23 mouse cellular contexts compared by ENCODE assay signal in genomic region chr1:88486336-88486735, GRCm38 (mm10). TPM values are rescaled to one million over a fixed set of nuclear protein-coding genes. Genes with fewer than 3 reads are reported as not detected.
"Had no signal": no experiment of that assay in that cellular context is flagged by ENCODE, and none has a peak within 500 bp of the region (broad histone marks: within the 10 kb centered on the region; RNA-seq: fewer than 3 reads in every experiment).

No protein-coding gene starts in this region.

- H3K4me2 ChIP-seq: limb, embryonic 15.5 days; lung, embryonic 14.5 days; midbrain, embryonic 12.5 days; neural tube, embryonic 13.5 days had no signal

- H3K4me1 ChIP-seq: midbrain, embryonic 12.5 days had no signal

- H3K9me3 ChIP-seq: limb, embryonic 15.5 days; midbrain, embryonic 12.5 days; neural tube, embryonic 13.5 days had no signal

- ATAC-seq: intestine, embryonic 16.5 days; midbrain, embryonic 16.5 days had no signal

- H3K36me3 ChIP-seq: limb, embryonic 15.5 days; midbrain, embryonic 12.5 days; neural tube, embryonic 13.5 days had no signal

- DNase-seq: kidney, adult 2 months; kidney, postnatal 36 days; layer of hippocampus, adult 9-11 months; layer of hippocampus, postnatal 36 days; lung, embryonic 14.5 days; lung, postnatal 10 days; retina, postnatal 1 day; right cerebral cortex, postnatal 4 days; spleen, adult 18-20 months; thymus, adult 2 months; thymus, postnatal 25 days had no signal

- H3K27me3 ChIP-seq: limb, embryonic 15.5 days; neural tube, embryonic 13.5 days had no signal

- H3K4me3 ChIP-seq: limb, embryonic 15.5 days; megakaryocyte, embryonic 14.5 days; midbrain, embryonic 12.5 days; neural tube, embryonic 13.5 days had no signal

- H3K9ac ChIP-seq: limb, embryonic 15.5 days; lung, embryonic 14.5 days; midbrain, embryonic 12.5 days; neural tube, embryonic 13.5 days had no signal

- H3K27ac ChIP-seq: limb, embryonic 15.5 days; macrophage; midbrain, embryonic 12.5 days; neural tube, embryonic 13.5 days had no signal

RNA-seq across cellular contexts. Expression of gene Glrp1, which starts 23.5 kb away (rescaled TPM):
- total RNA-seq: layer of hippocampus, adult 18-20 months; layer of hippocampus, postnatal 36 days; left cerebral cortex, postnatal 25 days had no signal
- polyA plus RNA-seq: intestine, embryonic 16.5 days; kidney, adult 2 months; kidney, embryonic 16.5 days; limb, embryonic 15.5 days; midbrain, embryonic 12.5 days; midbrain, embryonic 16.5 days; neural tube, embryonic 13.5 days; stomach, embryonic 14.5 days; urinary bladder, adult 2 months had no signal
